Mouse (Mus musculus) ES-Bruce4 (cell line): ENCODE measurements around the gene Mast1. TPM values are rescaled to one million over a fixed set of nuclear protein-coding genes. Genes with fewer than 3 reads are reported as not detected.

Experiments
- H3K27ac ChIP-seq: 2 replicates; pipeline ENCODE4 v1.5.1; 2012; ENCODE audit warnings: low read length, inconsistent platforms; ENCODE audit not compliant: insufficient read depth
- H3K27me3 ChIP-seq: 2 replicates; pipeline ENCODE4 v1.6.1; 2012; ENCODE audit warnings: mild to moderate bottlenecking, low read length, inconsistent platforms; ENCODE audit not compliant: control insufficient read depth, poor library complexity, insufficient read depth, severe bottlenecking
- H3K36me3 ChIP-seq: 2 replicates; pipeline ENCODE4 v1.6.1; 2012; ENCODE audit warnings: inconsistent platforms, mild to moderate bottlenecking, low read length, moderate library complexity; ENCODE audit not compliant: control insufficient read depth, poor library complexity, insufficient read depth, severe bottlenecking
- H3K4me1 ChIP-seq: one replicate; pipeline ENCODE4 v1.8.1; 2011; ENCODE audit warnings: low read length; ENCODE audit not compliant: control insufficient read depth, insufficient read depth
- H3K4me3 ChIP-seq: 2 replicates; pipeline ENCODE4 v1.5.1; 2011; ENCODE audit warnings: low read depth, mild to moderate bottlenecking, low read length
- H3K9ac ChIP-seq: 2 replicates; pipeline ENCODE4 v1.6.1; 2012; ENCODE audit warnings: low read depth, mild to moderate bottlenecking, inconsistent platforms; ENCODE audit not compliant: poor library complexity, severe bottlenecking
- H3K9me3 ChIP-seq: replicated peaks from 2 replicates; pipeline ENCODE4 v1.6.1; 2012; ENCODE audit warnings: mild to moderate bottlenecking, low read length, inconsistent platforms; ENCODE audit not compliant: control insufficient read depth, poor library complexity, insufficient read depth, severe bottlenecking
- CTCF ChIP-seq: IDR thresholded peaks from one replicate; pipeline ENCODE4 v1.8.1; 2011; ENCODE audit warnings: low read depth, low read length
- EP300 ChIP-seq: IDR thresholded peaks from 2 replicates; pipeline ENCODE4 v1.6.1; 2011; ENCODE audit warnings: low read depth, low read length; ENCODE audit not compliant: insufficient read depth
- POLR2A ChIP-seq: IDR thresholded peaks from one replicate; pipeline ENCODE4 v1.8.1; 2011; ENCODE audit warnings: low read length; ENCODE audit not compliant: insufficient read depth
- polyA plus RNA-seq: library from polyadenylated mRNA; stranded (reverse); fragments of >200 nt; gene quantifications from 2 replicates; pipeline ENCODE4 v1.2.4, GENCODE M21; 2011; ENCODE audit warnings: low read depth; ENCODE audit not compliant: missing spikeins, insufficient read depth, insufficient read length

Mast1 gene
- polyA plus RNA-seq, 1 experiment, result 1.5 TPM

DNA sequence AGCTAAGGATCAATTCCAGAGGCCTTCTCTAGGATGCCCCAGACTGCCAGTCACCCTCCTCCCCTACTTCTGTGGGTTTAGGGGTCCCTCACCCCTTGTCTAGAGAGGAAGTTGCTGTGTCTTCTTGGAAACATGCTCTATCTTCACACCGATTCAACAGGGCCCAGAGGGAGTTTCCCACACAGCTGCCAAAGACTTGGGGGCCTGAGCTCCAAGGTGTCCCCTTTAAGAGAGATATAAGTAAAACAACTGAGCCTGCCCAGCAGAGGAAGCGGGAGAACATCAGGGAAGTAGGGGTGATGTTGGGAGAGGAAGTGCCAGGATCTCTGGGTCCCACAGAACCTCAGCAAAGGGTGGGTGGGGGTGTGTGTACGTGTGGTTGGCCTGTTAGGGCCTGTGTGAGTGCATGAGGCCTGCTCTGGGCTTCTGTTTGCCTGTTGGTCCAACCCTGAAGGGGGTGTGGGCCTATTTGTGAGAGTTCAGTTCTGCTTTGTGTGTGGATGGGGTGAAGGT, 45.4 kb upstream of the Mast1 start:
- H3K4me1 ChIP-seq, result peaks cover 7% of the 10 kb centered on the region
- H3K27ac ChIP-seq, result no peak overlapping the region
- no peaks in the 10 kb centered on the region for H3K27me3 ChIP-seq

GRCm38 (mm10) chr8:84981644-84982498, 44.7 kb upstream of the Mast1 start:
- Histone ChIP-seq H3K27ac (no peak overlapping the region), H3K9me3 (no peaks in the 10 kb centered on the region), H3K4me1 (peaks cover 7% of the 10 kb centered on the region), H3K27me3 (no peaks in the 10 kb centered on the region), H3K4me3 (no peak overlapping the region), H3K36me3 (no peaks in the 10 kb centered on the region), H3K9ac (no peak overlapping the region)
- TF ChIP-seq CTCF (no peak), POLR2A (no peak), EP300 (no peak)

More for the DNA sequence above, 45.4 kb upstream of the Mast1 start:
- Histone ChIP-seq H3K36me3 (no peaks in the 10 kb centered on the region), H3K9ac (no peak overlapping the region), H3K9me3 (no peaks in the 10 kb centered on the region), H3K4me3 (no peak overlapping the region)
- TF ChIP-seq CTCF (no peak), EP300 (no peak), POLR2A (no peak)

DNA sequence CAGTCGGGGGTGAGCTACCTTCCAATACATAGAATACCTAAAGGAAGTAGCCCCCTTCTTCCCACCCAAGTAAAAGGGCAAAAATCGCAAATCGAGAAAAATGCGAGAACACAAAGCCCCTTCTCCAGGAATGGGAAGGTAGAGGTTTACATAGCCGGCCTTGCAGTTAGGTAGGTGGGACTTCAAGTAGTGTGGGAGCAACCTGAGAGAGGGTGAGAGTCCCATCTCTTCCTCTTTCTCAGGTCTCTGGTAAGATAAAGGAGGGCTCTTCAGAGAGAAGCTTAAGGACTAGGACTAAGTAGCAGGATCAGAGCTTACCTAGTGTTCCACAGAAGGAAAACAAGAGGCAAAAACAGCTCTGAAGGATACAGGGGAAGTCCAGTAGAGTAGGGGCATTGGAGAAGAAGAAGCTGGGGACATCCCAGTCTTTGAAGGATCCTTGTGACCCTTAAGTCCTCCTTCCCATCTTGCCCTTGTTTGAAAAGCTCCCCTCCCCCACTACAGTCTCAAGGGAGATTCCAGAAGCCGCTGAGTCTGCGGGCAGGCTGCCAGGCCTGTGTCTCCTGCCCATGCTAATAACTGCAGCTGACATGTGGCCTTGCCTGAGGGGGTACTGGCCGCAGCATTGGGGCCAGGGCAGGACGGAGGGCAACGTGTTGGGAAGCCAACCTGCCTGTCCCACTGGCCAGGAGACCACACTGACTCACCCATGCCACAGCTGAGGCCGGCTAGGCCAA, 43.6 kb upstream of the Mast1 start:
- H3K9ac ChIP-seq, result peak overlapping the region; percentile 92
- TF ChIP-seq CTCF (no peak), POLR2A (no peak), EP300 (no peak)
- no peaks in the 10 kb centered on the region for H3K36me3 ChIP-seq
- peak overlapping the region; percentile 59 for H3K27ac ChIP-seq
- H3K4me1 ChIP-seq, result peaks cover 7% of the 10 kb centered on the region
- no peaks in the 10 kb centered on the region for H3K27me3 ChIP-seq
- no peaks in the 10 kb centered on the region for H3K9me3 ChIP-seq
- peak overlapping the region; percentile 58 for H3K4me3 ChIP-seq

- Histone ChIP-seq H3K27ac (peak overlapping the region; percentile 59), H3K4me3 (peak overlapping the region; percentile 58), H3K27me3 (no peaks in the 10 kb centered on the region), H3K36me3 (peaks cover 4% of the 10 kb centered on the region; the same call in 1 of the 2 replicates), H3K9me3 (no peaks in the 10 kb centered on the region), H3K9ac (peak overlapping the region; percentile 92), H3K4me1 (peaks cover 7% of the 10 kb centered on the region)
- TF ChIP-seq EP300 (no peak), CTCF (no peak), POLR2A (no peak)
Measured at GRCm38 (mm10) chr8:84979599-84980421, 42.7 kb upstream of the Mast1 start.

GRCm38 (mm10) chr8:84978248-84978940, 41.2 kb upstream of the Mast1 start, which contains the start of gene Junb:
Gene Junb, minus strand, starts transcription at chr8:84978718.
- H3K27me3 ChIP-seq, result no peaks in the 10 kb centered on the region
- H3K4me3 ChIP-seq, result peak within 1 kb of the TSS; percentile 90
- peak within 1 kb of the TSS; percentile 64 for H3K27ac ChIP-seq
- peaks cover 4% of the 10 kb centered on the region; the same call in 1 of the 2 replicates for H3K36me3 ChIP-seq
- peak within 1 kb of the TSS; percentile 94 for H3K9ac ChIP-seq
- H3K4me1 ChIP-seq, result peaks cover 3% of the 10 kb centered on the region
- no peaks in the 10 kb centered on the region for H3K9me3 ChIP-seq
- TF ChIP-seq CTCF (no peak), EP300 (0 out of 2 replicates have a peak, but pooled peaks have one; percentile 43), POLR2A (peak; percentile 94)
